ENCODE assay signal across 9 mouse cellular contexts in the genomic region with DNA sequence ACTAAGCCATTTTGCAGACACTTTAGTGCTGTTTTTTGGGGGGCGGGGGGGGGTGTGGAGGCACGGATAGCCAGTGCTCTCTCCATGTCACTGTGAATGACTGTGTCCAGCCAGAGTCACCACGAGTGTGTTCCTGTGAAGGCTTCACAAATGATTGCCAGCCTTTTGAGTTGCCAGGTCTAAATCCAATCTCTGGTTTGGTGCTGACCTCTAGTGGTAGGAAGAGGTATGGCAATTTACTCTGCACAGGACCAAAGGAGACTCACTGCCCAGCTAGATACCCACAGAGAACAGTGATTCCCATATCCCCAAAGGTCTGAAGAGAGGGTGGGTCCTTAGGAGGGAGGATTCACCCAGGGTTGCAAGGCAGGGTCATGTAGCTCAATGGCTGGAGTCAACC. TPM values are rescaled to one million over a fixed set of nuclear protein-coding genes. Genes with fewer than 3 reads are reported as not detected.
DNase-seq lines count a peak whose midpoint lies in the region; ATAC-seq and TF ChIP-seq lines count a peak whose summit lies in the region.
"Had no signal": no experiment of that assay in that cellular context is flagged by ENCODE, and none has a peak within 500 bp of the region (broad histone marks: within the 10 kb centered on the region; RNA-seq: fewer than 3 reads in every experiment).

No protein-coding gene starts in this region.

- in situ Hi-C loops in CH12.LX (cut with MboI; ENCODE audit: low pct_ligation_motif_present, low pct_unique_long_range_greater_than_20kb, low sequenced_read_pairs), result loop anchor here (5.0 kb wide), 1 partner anchor 73 kb away; no protein-coding TSS in a partner anchor

- no peaks in the 10 kb centered on the region for H3K27me3 ChIP-seq in CH12.LX (replicated peaks)
- H3K27me3 ChIP-seq in liver, postnatal 0 days (ENCODE audit: insufficient read depth, low read length), result no peaks in the 10 kb centered on the region
- H3K27me3 ChIP-seq in neural tube, embryonic 14.5 days (ENCODE audit: control insufficient read depth, insufficient read depth, low read length), result no peaks in the 10 kb centered on the region

- ATAC-seq in liver, postnatal 0 days, result peak; percentile 65
- peak; percentile 63 for ATAC-seq in neural tube, embryonic 14.5 days (ENCODE audit: low read depth)

- WGBS in liver, postnatal 0 days (ENCODE audit: insufficient replicate concordance), result 3% methylated on average over 3 of the region's 3 CpGs
- whole genome bisulfite sequencing in neural tube, embryonic 14.5 days, result 2% methylated on average over 3 of the region's 3 CpGs

- intact Hi-C loops in heart, postnatal 25 days (cut with DNase I), result loop anchor here (1.0 to 2.0 kb wide), 2 partner anchors 75 to 118 kb away; no protein-coding TSS in a partner anchor

- H3K4me1 ChIP-seq in CH12.LX (ENCODE audit: control insufficient read depth in 1 of 2, insufficient read depth in 2 of 2), result peaks cover 4 to 32% of the 10 kb centered on the region in 2 experiments; a peak in 3 of 4 replicates
- no peaks in the 10 kb centered on the region for H3K4me1 ChIP-seq in liver, postnatal 0 days (ENCODE audit: insufficient read depth)
- peaks cover 14% of the 10 kb centered on the region; the same call in 1 of the 2 replicates for H3K4me1 ChIP-seq in neural tube, embryonic 14.5 days (ENCODE audit: control insufficient read depth, insufficient read depth, low read length)

- peak; percentile 98 to 99 for TF ChIP-seq CTCF in CH12.LX (conservative IDR thresholded peaks at IDR 0.05 in 1 of 2, IDR thresholded peaks at IDR 0.05 in 1 of 2; ENCODE audit: low read depth in 2 of 2, low read length in 2 of 2)
- peak; percentile 96 for TF ChIP-seq CTCF in liver, postnatal 0 days (IDR thresholded peaks at IDR 0.05; ENCODE audit: low read depth)

- TF ChIP-seq EP300 in CH12.LX (IDR thresholded peaks at IDR 0.05; ENCODE audit: low read length), result no peak
- TF ChIP-seq EP300 in liver, postnatal 0 days (IDR thresholded peaks at IDR 0.05; ENCODE audit: low read depth), result no peak

- H3K79me2 ChIP-seq in CH12.LX (replicated peaks; ENCODE audit: control insufficient read depth, extremely low read depth, insufficient read depth, poor library complexity, severe bottlenecking), result no peaks in the 10 kb centered on the region

- peak; percentile 100 for TF ChIP-seq RAD21 in CH12.LX (IDR thresholded peaks at IDR 0.05; ENCODE audit: low read depth, low read length)

- no peaks in the 10 kb centered on the region for H3K9me3 ChIP-seq in CH12.LX (replicated peaks; ENCODE audit: low read length)
- no peaks in the 10 kb centered on the region for H3K9me3 ChIP-seq in liver, postnatal 0 days (ENCODE audit: low read length)
- no peaks in the 10 kb centered on the region for H3K9me3 ChIP-seq in neural tube, embryonic 14.5 days (ENCODE audit: control insufficient read depth, low read length)

- DNase-seq in CH12.LX (ENCODE audit: extremely low read depth), result peak; percentile 80
- DNase-seq in adrenal gland, adult 18-20 months (ENCODE audit: low spot score in 2 of 2), result peak; percentile 50 to 75
- peak; percentile 90 for DNase-seq in embryo, embryonic 10 days (ENCODE audit: low spot score)
- DNase-seq in heart, postnatal 25 days (ENCODE audit: low spot score), result peak; percentile 23
- peak; percentile 64 to 86 for DNase-seq in kidney, postnatal 25 days
- peak; percentile 68 for DNase-seq in liver, postnatal 0 days
- DNase-seq in thymus, postnatal 10 days (ENCODE audit: low spot score in 2 of 2), result peak; percentile 36 to 68

- H3K9ac ChIP-seq in CH12.LX (ENCODE audit: insufficient read depth, low read depth), result no peak overlapping the region
- H3K9ac ChIP-seq in liver, postnatal 0 days (replicated peaks), result no peak overlapping the region
- no peak overlapping the region for H3K9ac ChIP-seq in neural tube, embryonic 14.5 days (replicated peaks; ENCODE audit: low read depth, low read length)

- peaks cover 0 to 52% of the 10 kb centered on the region in 2 experiments for H3K36me3 ChIP-seq in CH12.LX (replicated peaks in 1 of 2; ENCODE audit: control insufficient read depth in 1 of 2, insufficient read depth in 1 of 2, low read length in 1 of 2)
- H3K36me3 ChIP-seq in liver, postnatal 0 days (replicated peaks; ENCODE audit: insufficient read depth, low read length), result no peaks in the 10 kb centered on the region
- H3K36me3 ChIP-seq in neural tube, embryonic 14.5 days (ENCODE audit: control insufficient read depth, insufficient read depth, low read length), result no peaks in the 10 kb centered on the region

- TF ChIP-seq POLR2A in CH12.LX (IDR thresholded peaks at IDR 0.05; ENCODE audit: low read depth, low read length), result no peak

- H3K4me3 ChIP-seq in CH12.LX (replicated peaks in 1 of 3; ENCODE audit: low read depth in 2 of 3, low read length in 2 of 3, poor library complexity in 1 of 3), result no peak overlapping the region
- no peak overlapping the region for H3K4me3 ChIP-seq in liver, postnatal 0 days (ENCODE audit: low read depth, low read length)
- no peak overlapping the region for H3K4me3 ChIP-seq in neural tube, embryonic 14.5 days (ENCODE audit: low read depth, low read length)

- dilution Hi-C loops in CH12.LX (cut with MboI; ENCODE audit: extremely low pct_ligation_motif_present, extremely low pct_unique_long_range_greater_than_20kb, low sequenced_read_pairs), result no loop called here

- H3K4me2 ChIP-seq in CH12.LX (ENCODE audit: insufficient read depth, low read depth, poor library complexity, severe bottlenecking), result no peak overlapping the region
- H3K4me2 ChIP-seq in liver, postnatal 0 days (ENCODE audit: low read depth, low read length), result no peak overlapping the region
- H3K4me2 ChIP-seq in neural tube, embryonic 14.5 days (ENCODE audit: low read depth, low read length), result no peak overlapping the region

- H3K27ac ChIP-seq in CH12.LX (ENCODE audit: insufficient read depth, low read depth), result no peak overlapping the region
- H3K27ac ChIP-seq in liver, postnatal 0 days (ENCODE audit: low read depth), result no peak overlapping the region
- H3K27ac ChIP-seq in neural tube, embryonic 14.5 days (ENCODE audit: low read depth, low read length), result no peak overlapping the region

TF ChIP-seq in CH12.LX, 34 proteins besides CTCF, POLR2A, EP300 and RAD21:
- TF ChIP-seq IRF4 (IDR thresholded peaks at IDR 0.05; ENCODE audit: low read depth, low read length) (0 out of 2 replicates have a peak, but pooled peaks have one; percentile 19), MYC (IDR thresholded peaks at IDR 0.05; ENCODE audit: low read depth, low read length) (0 out of 2 replicates have a peak, but pooled peaks have one; percentile 40), ZKSCAN1 (IDR thresholded peaks at IDR 0.05; ENCODE audit: borderline replicate concordance, low read depth, low read length) (no peak), MXI1 (IDR thresholded peaks at IDR 0.05; ENCODE audit: low read depth, low read length) (no peak), ZC3H11A (IDR thresholded peaks at IDR 0.05; ENCODE audit: low read depth, low read length) (peak; percentile 97), NELFE (IDR thresholded peaks at IDR 0.05; ENCODE audit: low read depth, low read length) (peak; percentile 49; the same call in 1 of the 2 replicates), SIN3A (IDR thresholded peaks at IDR 0.05; ENCODE audit: low read length) (peak; percentile 38; the same call in 1 of the 2 replicates), BHLHE40 (IDR thresholded peaks at IDR 0.05; ENCODE audit: low read depth, low read length) (0 out of 2 replicates have a peak, but pooled peaks have one; percentile 8), MEF2A (IDR thresholded peaks at IDR 0.05; ENCODE audit: borderline replicate concordance, low read depth, low read length) (no peak), POLR2AphosphoS2 (IDR thresholded peaks at IDR 0.05; ENCODE audit: low read depth, low read length) (no peak), SMC3 (IDR thresholded peaks at IDR 0.05; ENCODE audit: low read depth, low read length) (peak; percentile 98)

RNA-seq across cellular contexts. Expression of a gene that starts 15.1 kb away (rescaled TPM):
- total RNA-seq in CH12.LX (2012; rRNA removed) (not detected in 2 replicates), CH12.LX (2014; rRNA removed) (not detected in 2 replicates)
- polyA plus RNA-seq in CH12.LX (2012; ENCODE audit: insufficient read length, low read depth), result not detected in 2 replicates
- total RNA-seq in adrenal gland, adult 18-20 months (2021), result under 1 TPM; 0.19 to 0.46 TPM
- not detected for total RNA-seq in heart, postnatal 25 days (2021)
- 0.35 and 0.37 TPM in 2 replicates for polyA plus RNA-seq in liver, postnatal 0 days (2015; fragmentation: Nextera tagmentation; extraction: Ambion mirVana)
- polyA plus RNA-seq in neural tube, embryonic 14.5 days (2014; fragmentation: Nextera tagmentation; extraction: Ambion mirVana), result 2.4 and 4.8 TPM in 2 replicates
- total RNA-seq: gastrocnemius, postnatal 36 days had no signal

RNA-seq across cellular contexts. Expression of a gene that starts 32.8 kb away (rescaled TPM):
- 2,320 and 2,484 TPM in 2 replicates for total RNA-seq in CH12.LX (2012; rRNA removed)
- 3,699 and 3,874 TPM in 2 replicates for total RNA-seq in CH12.LX (2014; rRNA removed)
- 1,738 and 1,898 TPM in 2 replicates for polyA plus RNA-seq in CH12.LX (2012; ENCODE audit: insufficient read length, low read depth)
- total RNA-seq in adrenal gland, adult 18-20 months (2021), result 100 to 1,000 TPM; 511 to 548 TPM
- total RNA-seq in heart, postnatal 25 days (2021), result 100 to 1,000 TPM; 306 to 340 TPM
- polyA plus RNA-seq in liver, postnatal 0 days (2015; fragmentation: Nextera tagmentation; extraction: Ambion mirVana), result 472 TPM in 2 replicates
- 408 and 464 TPM in 2 replicates for polyA plus RNA-seq in neural tube, embryonic 14.5 days (2014; fragmentation: Nextera tagmentation; extraction: Ambion mirVana)

Comparison
In these comparisons a context has a peak if more than half of its experiments do, and no peak if none do; other contexts are left out.
1. DNase-seq: peak in every context shown above with its lines; median percentile 90 in embryo, embryonic 10 days; 80 in CH12.LX; 75 in kidney, postnatal 25 days; 68 in liver, postnatal 0 days; 62 in adrenal gland, adult 18-20 months; 52 in thymus, postnatal 10 days; 23 in heart, postnatal 25 days.
2. RNA of a gene that starts 32.8 kb away (total RNA-seq): 2,320 to 3,874 TPM in CH12.LX; 511 to 548 TPM in adrenal gland, adult 18-20 months and 306 to 340 TPM in heart, postnatal 25 days; every median in the first group is over 4 times any median in the second.